Mouse (Mus musculus) cerebellum, adult 2 months (tissue): Measurements from ENCODE around the gene Camkmt.

ENCODE experiments used
- CTCF ChIP-seq: fragments of 200-500 bp; IDR thresholded peaks from 2 replicates; pipeline ENCODE4 v1.5.1; 2011; ENCODE audit warnings: low read depth, mild to moderate bottlenecking, control low read depth, low read length, moderate library complexity, borderline replicate concordance; ENCODE audit not compliant: insufficient read depth
- POLR2A ChIP-seq: fragments of 200-500 bp; IDR thresholded peaks from 2 replicates; pipeline ENCODE4 v1.6.1; 2011; ENCODE audit warnings: low read length, control low read depth, borderline replicate concordance; ENCODE audit not compliant: insufficient read depth

DNA sequence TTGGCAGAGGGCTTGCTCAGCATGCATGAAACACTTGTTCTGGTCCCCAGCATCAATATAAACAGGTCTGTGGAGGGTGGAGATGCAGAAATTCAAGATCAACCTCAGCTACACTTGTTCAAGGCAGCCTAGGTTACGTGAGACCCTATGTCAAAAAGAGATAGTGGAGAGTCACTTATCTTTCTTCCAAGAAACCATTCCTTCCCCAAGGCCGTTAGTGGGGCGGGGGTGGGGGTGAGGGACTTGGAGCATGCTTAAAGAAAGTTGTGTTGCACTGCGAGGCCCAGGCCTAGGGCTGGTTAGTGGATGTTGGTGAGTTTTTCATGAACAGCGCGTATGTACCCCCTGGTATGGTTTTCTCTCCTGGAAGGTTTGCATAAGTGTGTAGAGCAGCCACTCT lies 292.6 kb downstream of the Camkmt start:
- TF ChIP-seq CTCF (no peak), POLR2A (no peak)
